Mouse (Mus musculus): ENCODE measurements around the gene Lonp1. TPM values are rescaled to one million over a fixed set of nuclear protein-coding genes. Genes with fewer than 3 reads are reported as not detected.

Lonp1 gene
- polyA plus RNA-seq, 2 experiments: 45.6 to 79.4 TPM

GRCm38 (mm10) chr17:56668384-56669144 is 41.9 kb upstream of the Lonp1 start:
- H3K9ac ChIP-seq (ENCODE audit: low read depth, low read length, severe bottlenecking): peak overlapping the region; percentile 38
- ATAC-seq (ENCODE audit: low FRiP score, low read depth): no peak
- no peak overlapping the region for H3K27ac ChIP-seq (replicated peaks; ENCODE audit: low read depth, low read length)
- H3K4me1 ChIP-seq (ENCODE audit: control insufficient read depth, insufficient read depth, low read length): peaks cover 5% of the 10 kb centered on the region; the same call in 1 of the 2 replicates
- no peaks in the 10 kb centered on the region for H3K27me3 ChIP-seq (ENCODE audit: control insufficient read depth, insufficient read depth, low read length)
- 4% methylated on average over 31 of the region's 31 CpGs for WGBS
- no peak for TF ChIP-seq POLR2A (IDR thresholded peaks at IDR 0.05; ENCODE audit: borderline replicate concordance, extremely low read depth, insufficient read depth, insufficient read length)
- H3K9me3 ChIP-seq (ENCODE audit: control insufficient read depth, low read length): no peaks in the 10 kb centered on the region
- peak overlapping the region; percentile 36 for H3K4me3 ChIP-seq (replicated peaks; ENCODE audit: low read length)
- DNase-seq (ENCODE audit: low spot score): peak; percentile 77
- peak overlapping the region; percentile 73 for H3K4me2 ChIP-seq (replicated peaks; ENCODE audit: low read depth, low read length, severe bottlenecking)
- H3K36me3 ChIP-seq (ENCODE audit: control insufficient read depth, insufficient read depth, low read length): no peaks in the 10 kb centered on the region

- Histone ChIP-seq H3K27ac (replicated peaks; ENCODE audit: low read depth, low read length) (no peak overlapping the region), H3K4me3 (replicated peaks; ENCODE audit: low read length) (no peak overlapping the region), H3K4me2 (replicated peaks; ENCODE audit: low read depth, low read length, severe bottlenecking) (no peak overlapping the region), H3K36me3 (ENCODE audit: control insufficient read depth, insufficient read depth, low read length) (no peaks in the 10 kb centered on the region), H3K4me1 (ENCODE audit: control insufficient read depth, insufficient read depth, low read length) (peaks cover 5% of the 10 kb centered on the region; the same call in 1 of the 2 replicates), H3K9me3 (ENCODE audit: control insufficient read depth, low read length) (no peaks in the 10 kb centered on the region), H3K27me3 (ENCODE audit: control insufficient read depth, insufficient read depth, low read length) (no peaks in the 10 kb centered on the region), H3K9ac (ENCODE audit: low read depth, low read length, severe bottlenecking) (no peak overlapping the region)
- ATAC-seq (ENCODE audit: low FRiP score, low read depth): no peak
- WGBS: 71% methylated on average over 3 of the region's 3 CpGs
- no peak for DNase-seq (ENCODE audit: low spot score)
- TF ChIP-seq POLR2A (IDR thresholded peaks at IDR 0.05; ENCODE audit: borderline replicate concordance, extremely low read depth, insufficient read depth, insufficient read length): no peak
Observed at GRCm38 (mm10) chr17:56667591-56667990, 40.9 kb upstream of the Lonp1 start.

GRCm38 (mm10) chr17:56666384-56666783 is 39.7 kb upstream of the Lonp1 start:
- Histone ChIP-seq H3K27ac (replicated peaks; ENCODE audit: low read depth, low read length) (no peak overlapping the region), H3K9me3 (ENCODE audit: control insufficient read depth, low read length) (no peaks in the 10 kb centered on the region), H3K27me3 (ENCODE audit: control insufficient read depth, insufficient read depth, low read length) (no peaks in the 10 kb centered on the region), H3K4me3 (replicated peaks; ENCODE audit: low read length) (no peak overlapping the region), H3K4me1 (ENCODE audit: control insufficient read depth, insufficient read depth, low read length) (peaks cover 5% of the 10 kb centered on the region; the same call in 1 of the 2 replicates), H3K9ac (ENCODE audit: low read depth, low read length, severe bottlenecking) (no peak overlapping the region), H3K4me2 (replicated peaks; ENCODE audit: low read depth, low read length, severe bottlenecking) (no peak overlapping the region), H3K36me3 (ENCODE audit: control insufficient read depth, insufficient read depth, low read length) (no peaks in the 10 kb centered on the region)
- WGBS: 76% methylated on average over 4 of the region's 4 CpGs
- no peak for TF ChIP-seq POLR2A (IDR thresholded peaks at IDR 0.05; ENCODE audit: borderline replicate concordance, extremely low read depth, insufficient read depth, insufficient read length)
- DNase-seq (ENCODE audit: low spot score): no peak
- ATAC-seq (ENCODE audit: low FRiP score, low read depth): no peak

GRCm38 (mm10) chr17:56664333-56664732 is 37.6 kb upstream of the Lonp1 start:
- Histone ChIP-seq H3K36me3 (ENCODE audit: control insufficient read depth, insufficient read depth, low read length) (no peaks in the 10 kb centered on the region), H3K4me2 (replicated peaks; ENCODE audit: low read depth, low read length, severe bottlenecking) (0 out of 2 replicates have a peak overlapping the region, but pooled peaks have one; percentile 22), H3K4me3 (replicated peaks; ENCODE audit: low read length) (no peak overlapping the region), H3K9me3 (ENCODE audit: control insufficient read depth, low read length) (no peaks in the 10 kb centered on the region), H3K27me3 (ENCODE audit: control insufficient read depth, insufficient read depth, low read length) (no peaks in the 10 kb centered on the region), H3K27ac (replicated peaks; ENCODE audit: low read depth, low read length) (no peak overlapping the region), H3K9ac (ENCODE audit: low read depth, low read length, severe bottlenecking) (no peak overlapping the region), H3K4me1 (ENCODE audit: control insufficient read depth, insufficient read depth, low read length) (peaks cover 5% of the 10 kb centered on the region; the same call in 1 of the 2 replicates)
- TF ChIP-seq POLR2A (IDR thresholded peaks at IDR 0.05; ENCODE audit: borderline replicate concordance, extremely low read depth, insufficient read depth, insufficient read length): no peak
- ATAC-seq (ENCODE audit: low FRiP score, low read depth) (peak; percentile 31; the same call in 1 of the 2 replicates), DNase-seq (ENCODE audit: low spot score) (no peak)
- WGBS: 5% methylated on average over 10 of the region's 10 CpGs

- H3K4me3 ChIP-seq (replicated peaks; ENCODE audit: low read length): no peak overlapping the region
- ATAC-seq (ENCODE audit: low FRiP score, low read depth) (no peak), DNase-seq (ENCODE audit: low spot score) (no peak)
- no peaks in the 10 kb centered on the region for H3K9me3 ChIP-seq (ENCODE audit: control insufficient read depth, low read length)
- H3K27me3 ChIP-seq (ENCODE audit: control insufficient read depth, insufficient read depth, low read length): no peaks in the 10 kb centered on the region
- H3K9ac ChIP-seq (ENCODE audit: low read depth, low read length, severe bottlenecking): 0 out of 2 replicates have a peak overlapping the region, but pooled peaks have one; percentile 3
- 0 out of 2 replicates have a peak overlapping the region, but pooled peaks have one; percentile 22 for H3K4me2 ChIP-seq (replicated peaks; ENCODE audit: low read depth, low read length, severe bottlenecking)
- no peak overlapping the region for H3K27ac ChIP-seq (replicated peaks; ENCODE audit: low read depth, low read length)
- H3K4me1 ChIP-seq (ENCODE audit: control insufficient read depth, insufficient read depth, low read length): peaks cover 5% of the 10 kb centered on the region; the same call in 1 of the 2 replicates
- H3K36me3 ChIP-seq (ENCODE audit: control insufficient read depth, insufficient read depth, low read length): no peaks in the 10 kb centered on the region
- WGBS: 65% methylated on average over 3 of the region's 3 CpGs
- no peak for TF ChIP-seq POLR2A (IDR thresholded peaks at IDR 0.05; ENCODE audit: borderline replicate concordance, extremely low read depth, insufficient read depth, insufficient read length)
Observed at GRCm38 (mm10) chr17:56663659-56664058, 37.0 kb upstream of the Lonp1 start.
